Mouse (Mus musculus) kidney, postnatal 10 days (tissue): ENCODE results near the gene Gch1.
A peak's percentile ranks its signal among the peaks of the same experiment; 100 is the strongest.

Experiments
- DNase-seq: peaks from one replicate; pipeline ENCODE4 v3.0.0; 2021; ENCODE audit warnings: mixed read lengths

The Gch1 gene

DNA sequence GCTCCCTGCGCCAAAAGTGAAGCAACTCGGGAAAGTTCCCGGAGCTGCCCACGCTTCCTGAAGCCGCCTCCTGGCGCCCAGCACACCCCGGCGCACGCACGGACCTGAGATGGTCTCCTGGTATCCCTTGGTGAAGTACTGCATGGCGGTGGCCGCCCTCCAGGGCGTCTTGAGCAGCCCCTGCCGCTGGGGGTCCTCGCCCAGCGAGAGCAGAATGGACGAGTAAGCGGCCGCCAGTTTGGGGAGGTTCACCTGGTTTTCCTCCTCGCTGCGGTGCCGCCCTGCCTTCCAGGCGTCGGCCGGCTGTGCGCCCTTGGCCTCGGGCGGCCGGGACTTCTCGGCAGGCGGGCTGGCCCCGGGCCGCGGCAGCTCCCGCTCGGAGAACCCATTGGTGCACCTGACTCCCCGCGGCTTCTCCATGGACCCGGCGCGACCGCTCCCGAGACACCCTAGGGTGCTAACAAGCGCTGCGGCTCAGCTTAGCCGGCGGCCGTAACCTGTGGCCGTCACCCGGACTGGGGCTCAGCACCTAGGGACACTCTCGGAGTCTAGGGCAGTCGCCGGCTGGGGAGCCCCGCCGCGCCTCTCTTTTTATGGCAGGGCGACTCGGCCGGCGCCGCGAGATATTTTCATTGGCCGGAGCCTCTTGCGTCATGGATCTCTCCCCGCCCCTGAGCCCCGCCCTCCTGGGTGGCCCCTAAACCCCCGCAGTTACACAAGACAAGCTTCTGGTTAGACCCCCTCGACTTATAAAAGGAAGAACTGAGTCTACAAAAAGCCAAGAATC is at the start of gene Gch1:
TSS of gene Gch1 (minus strand) at position 566 of the 787 bp plus-strand sequence.
- peak; percentile 87 for DNase-seq

DNA sequence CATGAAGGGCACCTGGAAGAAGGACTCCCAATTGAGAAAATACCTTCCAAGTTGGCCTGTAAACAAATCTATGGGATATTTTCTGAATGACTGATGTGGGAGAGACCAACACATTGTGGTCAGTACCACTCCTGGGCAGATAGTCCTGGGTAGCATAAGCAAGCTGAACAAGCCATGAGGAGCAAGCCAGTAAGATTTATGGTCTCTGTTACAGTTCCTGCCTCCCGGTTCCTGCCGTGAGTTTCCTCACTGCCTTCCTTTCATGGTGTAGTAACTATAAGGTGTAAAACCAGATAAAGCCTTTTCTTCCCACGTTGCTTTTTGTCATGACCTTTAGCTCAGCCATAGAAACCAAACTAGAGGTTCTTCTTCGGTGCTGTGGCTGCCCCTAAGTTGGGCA is 48.1 kb upstream of the Gch1 start:
- no peak for DNase-seq

DNA sequence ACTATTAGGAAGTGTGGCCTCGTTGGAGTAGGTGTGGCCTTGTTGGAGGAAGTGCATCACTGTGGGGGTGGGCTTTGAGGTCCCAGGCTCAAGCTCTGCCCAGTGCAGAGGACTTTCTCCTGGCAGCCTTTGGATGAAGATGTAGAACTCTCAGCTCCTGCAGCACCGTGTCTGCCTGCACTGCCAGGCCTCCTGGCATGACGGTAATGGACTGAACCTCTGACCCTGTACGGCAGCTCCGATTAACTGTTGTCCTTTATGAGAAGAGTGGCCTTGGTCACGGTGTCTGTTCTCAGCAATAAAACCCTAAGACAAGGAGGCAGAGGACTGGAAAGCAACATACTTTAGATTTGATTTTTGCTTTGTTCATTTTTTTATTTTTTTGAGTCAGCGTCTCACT is 47.3 kb upstream of the Gch1 start:
- DNase-seq: no peak

DNA sequence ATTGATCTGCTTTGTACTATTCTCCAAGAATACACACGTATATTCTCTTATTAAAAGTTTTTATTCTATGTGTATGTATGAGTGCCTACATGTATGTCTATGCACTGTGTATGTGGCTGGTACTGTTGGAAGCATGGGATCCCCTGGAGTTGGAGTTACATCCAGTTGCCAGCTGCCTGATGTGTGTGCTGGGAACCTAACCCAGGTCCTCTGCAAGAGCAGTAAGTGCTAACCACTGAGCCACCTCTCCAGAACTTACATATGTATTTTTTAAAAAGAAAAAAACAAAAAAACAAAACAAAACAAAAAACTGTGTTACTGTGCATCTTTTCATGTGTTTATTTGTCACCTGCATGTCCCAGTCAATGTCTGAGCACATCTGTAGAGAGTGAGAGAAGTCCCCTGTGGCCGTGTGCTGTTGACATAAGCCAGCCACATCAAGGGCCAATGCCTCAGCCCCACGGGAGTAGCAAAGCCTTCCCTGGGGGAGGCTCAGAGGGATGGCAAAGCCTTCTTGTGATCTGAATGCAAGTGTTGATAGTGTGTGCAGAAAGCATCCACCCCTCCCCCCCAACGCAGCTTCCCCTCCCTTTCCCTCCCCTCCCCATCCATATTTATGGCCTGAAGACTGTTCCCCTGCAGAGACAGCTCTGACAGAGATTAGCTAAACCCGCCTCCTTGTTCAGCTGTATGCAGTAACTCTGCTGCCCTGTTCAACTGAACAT is 45.5 kb upstream of the Gch1 start:
- DNase-seq: no peak

DNA sequence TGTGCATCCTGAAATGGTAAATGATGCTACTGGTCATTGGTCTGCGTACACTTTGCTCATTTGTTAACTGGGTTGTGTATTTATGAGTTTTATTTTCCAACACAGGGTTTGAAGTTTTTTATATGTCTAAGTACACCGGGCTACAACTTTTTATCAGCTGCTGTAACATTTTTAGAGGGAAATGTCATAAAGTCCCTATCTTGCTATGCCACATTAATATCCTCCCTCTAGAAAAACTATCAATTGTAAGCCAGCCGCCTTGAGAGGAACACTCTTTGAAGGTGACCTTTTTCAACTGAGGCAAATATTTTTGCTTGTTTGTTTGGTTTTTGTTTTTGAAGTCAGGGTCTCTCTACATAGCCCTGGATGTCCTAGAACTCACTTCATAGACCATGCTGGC is 44.8 kb upstream of the Gch1 start:
- DNase-seq: no peak

DNA sequence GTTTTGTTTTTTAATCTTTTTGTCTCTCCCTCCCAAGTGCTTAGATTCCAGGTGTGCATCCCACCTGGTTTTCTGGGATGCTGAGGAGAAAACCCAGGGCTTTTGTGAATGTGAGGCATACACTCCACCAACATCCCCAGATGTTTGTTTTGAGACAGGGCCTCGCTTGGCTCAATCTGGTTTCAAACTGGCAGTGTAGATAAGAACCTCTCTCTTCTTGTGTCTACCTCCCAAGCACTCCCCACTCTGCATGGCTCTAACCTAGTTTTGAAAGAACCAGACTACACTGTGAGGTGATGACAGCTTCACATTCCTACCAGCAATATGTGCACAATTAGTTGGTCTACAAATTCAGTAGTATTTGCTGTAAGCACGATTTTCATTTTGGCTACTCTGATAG is 44.4 kb upstream of the Gch1 start:
- DNase-seq: no peak

DNA sequence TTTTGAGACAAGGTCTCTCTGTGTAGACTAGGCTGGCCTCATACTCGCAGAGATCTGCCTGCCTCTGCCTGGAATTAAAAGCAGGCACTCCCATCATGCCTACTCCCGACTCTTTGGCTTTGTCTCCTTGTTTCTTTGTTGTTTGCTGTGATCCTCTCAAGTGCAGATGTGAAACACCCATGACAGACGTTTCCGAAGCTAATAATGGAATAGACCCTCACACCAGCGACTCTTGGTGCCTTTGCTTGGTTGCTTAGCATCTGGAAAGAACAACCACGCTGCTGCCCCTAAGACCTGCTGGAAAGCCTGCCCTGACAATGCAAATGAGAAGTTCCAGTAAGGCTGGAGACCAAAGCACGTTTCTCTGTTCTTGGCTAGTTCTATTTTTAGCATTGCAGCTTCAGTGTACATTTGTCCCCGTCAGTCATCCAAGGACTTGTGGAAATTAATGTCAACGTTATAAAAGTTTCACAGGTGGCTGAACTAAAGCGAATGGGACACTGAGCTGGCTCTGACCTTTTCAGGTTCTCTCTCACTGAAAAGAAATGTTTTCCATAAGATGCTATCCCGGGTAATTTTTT is 40.7 kb upstream of the Gch1 start:
- no peak for DNase-seq

DNA sequence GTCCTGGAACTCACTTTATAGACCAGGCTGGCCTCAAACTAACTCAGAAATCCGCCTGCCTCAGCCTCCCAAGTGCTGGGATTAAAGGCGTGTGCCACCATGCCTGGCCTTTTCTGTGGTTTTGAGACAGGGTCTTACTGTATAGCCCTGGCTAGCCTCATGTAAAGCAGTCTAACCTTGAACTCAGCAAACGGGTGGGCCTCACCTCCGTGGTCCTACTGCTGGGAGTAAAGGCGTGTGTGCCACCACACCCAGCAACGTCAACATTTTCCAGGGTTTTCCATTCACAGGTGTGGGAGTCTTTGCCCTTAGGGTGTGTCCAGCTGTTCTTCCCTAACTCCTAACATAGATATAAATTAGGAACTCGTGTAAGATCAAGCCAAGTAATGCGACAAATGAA is 36.7 kb upstream of the Gch1 start:
- no peak for DNase-seq

DNA sequence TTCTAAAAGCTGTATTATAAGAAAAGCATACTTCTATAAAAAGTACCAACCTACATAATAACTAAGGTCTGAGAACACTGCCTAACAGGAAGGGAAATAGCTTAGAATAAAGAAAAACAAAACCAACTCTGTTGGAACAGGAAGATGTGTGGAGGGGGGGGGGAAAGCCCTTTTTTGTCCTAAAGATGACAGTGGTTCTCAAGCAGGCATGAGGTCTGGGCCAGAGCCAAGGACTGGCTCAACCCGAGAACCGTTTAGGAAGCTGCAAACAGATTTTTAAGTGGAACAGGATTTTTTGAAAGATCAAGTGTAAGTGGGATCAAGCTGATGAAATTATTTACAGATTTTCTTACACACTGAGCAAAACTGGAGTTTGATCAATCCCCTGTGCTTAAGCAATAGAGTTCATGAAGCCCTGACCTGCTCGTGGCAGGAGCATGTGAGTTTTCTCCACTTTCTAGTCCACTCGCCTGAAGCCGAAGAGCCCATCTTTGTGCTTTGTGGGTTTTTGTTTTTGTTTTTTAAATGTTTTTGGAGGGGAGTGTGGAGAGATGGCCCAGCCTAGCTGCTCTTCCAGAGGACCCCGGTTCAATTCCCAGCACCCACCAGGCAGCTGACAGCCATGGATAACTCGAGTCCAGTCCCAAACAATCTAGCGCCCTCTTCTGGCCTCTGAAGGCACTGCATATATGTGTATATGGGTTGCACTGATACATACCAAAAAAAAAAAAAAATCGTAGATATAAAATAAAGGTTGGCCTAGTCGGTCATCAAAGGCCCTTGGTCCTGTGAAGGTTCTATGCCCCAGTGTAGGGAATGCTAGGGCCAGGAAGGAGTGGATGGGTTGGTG is 35.5 kb upstream of the Gch1 start:
- peak; percentile 33 for DNase-seq

DNA sequence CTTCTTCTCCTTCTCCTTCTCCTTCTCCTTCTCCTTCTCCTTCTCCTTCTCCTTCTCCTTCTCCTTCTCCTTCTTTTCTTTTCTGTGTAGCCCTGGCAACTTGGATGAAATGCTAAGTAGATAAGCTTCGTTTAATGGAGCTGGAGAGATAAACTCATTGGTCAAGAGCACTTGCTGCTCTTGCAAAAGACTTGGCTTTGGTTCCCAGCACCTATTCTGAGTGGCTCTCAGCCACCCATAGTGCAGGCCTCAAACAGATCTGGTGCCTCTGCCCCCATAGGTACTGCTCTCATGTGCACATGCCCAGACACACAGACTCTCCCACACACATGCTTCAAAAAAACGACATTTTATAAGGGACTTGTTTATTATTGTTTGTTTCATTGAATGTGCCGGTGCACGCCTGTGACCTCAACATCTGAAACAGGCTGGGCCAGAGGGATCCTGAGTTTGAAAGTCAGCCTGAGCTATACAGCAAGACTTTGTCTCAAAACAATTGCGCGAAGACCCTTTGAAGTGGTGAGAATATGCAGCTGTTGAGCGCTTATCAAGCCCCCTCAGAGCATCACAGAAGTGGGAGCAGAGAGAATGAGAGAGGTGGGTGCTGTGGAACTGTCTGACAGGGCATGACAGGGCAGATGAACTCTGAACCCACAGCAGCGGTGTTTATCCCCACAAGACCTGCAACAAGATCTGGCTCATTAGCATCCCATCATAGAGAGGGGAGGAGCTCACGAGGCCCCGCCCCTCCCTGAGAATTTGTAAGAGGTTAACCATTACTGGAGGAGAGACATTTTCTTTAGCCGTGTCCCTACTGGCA is 33.6 kb upstream of the Gch1 start:
- DNase-seq: no peak

DNA sequence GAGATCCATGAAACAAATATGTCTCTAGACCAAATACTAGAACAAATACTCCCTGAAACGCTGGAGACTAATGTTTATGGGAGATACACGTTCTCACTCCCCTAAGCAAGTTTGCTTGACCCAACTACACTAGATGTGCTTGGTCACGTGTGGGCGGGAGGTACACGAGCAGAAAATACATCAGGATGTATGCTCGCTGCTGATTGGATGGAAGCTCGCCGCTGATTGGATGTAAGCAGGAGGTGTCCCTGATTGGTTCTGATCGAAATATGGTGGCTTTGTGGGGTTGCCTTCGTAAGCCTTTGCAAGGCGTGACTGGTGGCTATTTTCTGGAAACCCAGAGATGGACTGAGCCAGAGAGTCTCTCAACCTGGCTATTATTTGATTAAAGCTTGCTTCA is 32.4 kb upstream of the Gch1 start:
- no peak for DNase-seq

DNA sequence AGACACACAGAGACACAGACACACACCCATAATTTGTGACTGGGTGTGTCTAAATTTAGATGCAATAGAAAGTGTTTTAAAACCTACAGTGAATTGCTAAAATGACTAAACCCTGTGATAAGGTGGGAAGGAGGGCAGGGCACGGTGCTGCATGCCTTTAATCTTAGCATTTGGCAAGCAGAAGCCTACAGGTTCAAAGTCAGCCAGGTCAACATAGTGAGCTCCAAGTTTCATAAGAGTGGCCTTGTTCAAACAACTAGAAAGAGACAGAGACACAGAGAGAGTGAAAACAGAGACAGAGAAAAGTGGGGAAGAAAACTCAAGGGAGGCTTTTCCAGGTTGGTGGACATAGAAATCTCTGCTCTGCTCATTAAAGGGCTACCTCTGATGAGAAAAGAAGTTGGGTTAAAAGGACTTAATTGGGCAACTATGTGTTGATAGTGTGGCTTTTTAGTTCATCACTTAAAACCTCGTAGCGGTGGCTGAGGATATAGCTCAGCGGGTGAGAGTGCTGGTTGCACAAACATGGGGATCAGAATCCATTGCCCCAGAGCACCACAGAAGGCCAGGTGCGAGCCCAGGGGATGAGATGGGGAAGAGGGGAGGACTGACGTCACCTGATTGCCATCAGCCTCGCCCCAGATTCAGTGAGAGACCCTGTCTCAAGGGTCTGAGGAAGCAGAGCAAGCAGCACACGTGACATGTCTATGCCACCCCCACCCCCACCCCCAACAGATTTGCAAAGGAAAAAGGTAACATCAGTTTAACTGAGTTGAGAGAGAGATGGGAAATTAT is 31.2 kb upstream of the Gch1 start:
- no peak for DNase-seq

DNA sequence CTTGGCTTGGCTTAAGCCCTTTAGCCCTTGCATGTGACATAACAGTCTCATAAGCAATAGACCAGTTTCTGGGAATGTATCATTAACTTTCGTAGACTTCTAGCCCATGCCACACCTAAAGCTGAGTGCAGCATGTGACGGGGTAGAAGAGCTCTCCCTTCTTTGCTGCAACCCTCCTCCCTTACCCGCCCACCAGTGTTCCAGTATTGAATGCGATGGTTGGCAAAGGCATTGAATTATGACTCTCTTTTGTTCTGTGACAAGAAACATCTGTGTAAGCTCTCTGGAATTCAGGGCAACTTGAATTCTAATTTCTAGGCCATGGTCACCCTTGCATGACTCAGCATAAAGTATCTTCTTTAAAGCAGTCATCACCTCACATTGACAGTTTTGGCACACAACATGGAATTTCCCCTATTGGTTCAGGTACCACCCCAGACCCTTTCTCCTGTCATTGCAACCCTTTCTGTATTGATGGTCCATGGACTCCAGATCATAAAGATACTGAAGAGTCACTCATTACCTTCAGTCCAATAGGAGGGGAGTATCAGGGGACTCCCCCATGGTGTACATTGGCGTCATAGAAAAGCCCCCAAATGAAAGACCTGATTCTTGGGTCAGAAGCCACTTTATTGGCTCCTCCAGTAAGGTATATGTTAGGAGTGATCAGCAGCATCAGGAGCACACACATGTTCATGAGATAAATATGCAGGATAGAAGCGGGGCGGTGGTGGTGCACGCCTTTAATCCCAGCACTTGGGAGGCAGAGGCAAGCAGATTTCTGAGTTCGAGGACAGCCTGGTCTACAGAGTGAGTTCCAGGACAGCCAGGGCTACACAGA is 29.8 kb upstream of the Gch1 start:
- DNase-seq: no peak

DNA sequence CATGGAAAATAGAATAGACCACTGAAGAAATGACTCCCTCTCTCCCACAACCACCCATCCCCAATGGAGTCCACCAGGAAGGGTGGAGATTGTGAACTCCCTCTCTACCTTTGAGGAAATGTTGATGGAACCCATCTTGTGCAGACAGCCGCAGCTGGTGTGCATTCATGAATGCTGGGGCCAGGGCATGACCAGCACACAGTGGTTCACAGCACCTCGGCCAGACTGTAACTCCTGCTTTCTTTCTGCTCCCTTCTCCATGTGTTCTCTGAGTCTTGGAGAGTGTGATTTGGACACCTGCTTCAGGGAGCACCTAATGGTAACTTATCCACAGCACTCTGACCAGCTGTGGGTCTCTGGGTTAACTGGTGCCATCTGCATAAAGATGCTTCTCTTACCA is 27.3 kb upstream of the Gch1 start:
- no peak for DNase-seq

DNA sequence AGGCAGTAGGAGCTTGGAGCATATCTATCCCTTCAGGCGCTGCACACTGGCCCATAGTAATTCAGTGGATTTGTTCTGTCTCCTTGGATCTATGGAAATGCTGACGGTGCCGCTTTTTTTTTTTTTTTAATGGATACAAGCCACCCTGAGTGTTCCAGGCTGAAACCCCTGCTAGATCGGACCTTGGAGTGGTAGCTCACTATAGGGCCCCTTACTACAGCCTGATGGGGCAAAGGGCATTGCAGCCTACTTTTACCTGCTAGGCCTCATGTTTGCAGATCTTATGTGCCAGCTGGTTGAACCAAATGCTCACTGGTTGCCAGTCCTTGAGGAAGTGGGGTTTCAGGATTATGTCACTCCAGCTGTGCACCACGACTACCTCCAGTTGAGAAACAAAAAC is 25.2 kb upstream of the Gch1 start:
- no peak for DNase-seq

DNA sequence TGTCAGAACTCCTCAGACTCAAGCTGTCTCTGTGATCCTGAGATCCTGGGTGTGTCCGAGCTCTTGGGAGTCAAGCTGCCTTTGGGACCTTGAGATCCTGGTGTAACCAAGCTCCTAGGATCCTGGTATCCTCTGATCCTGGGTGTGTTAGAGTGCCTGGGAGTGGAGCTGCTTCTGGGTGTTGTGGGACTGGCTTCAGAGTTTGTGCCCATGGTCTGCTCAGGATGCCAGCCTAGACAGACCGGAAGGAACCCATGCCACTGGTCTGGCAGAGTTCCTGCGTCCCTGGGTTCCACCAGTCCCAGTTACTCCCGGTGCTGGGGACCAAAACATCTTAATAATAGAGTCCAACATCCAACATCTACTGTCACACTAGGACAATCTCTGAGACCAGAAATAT is 24.1 kb upstream of the Gch1 start:
- DNase-seq: no peak

DNA sequence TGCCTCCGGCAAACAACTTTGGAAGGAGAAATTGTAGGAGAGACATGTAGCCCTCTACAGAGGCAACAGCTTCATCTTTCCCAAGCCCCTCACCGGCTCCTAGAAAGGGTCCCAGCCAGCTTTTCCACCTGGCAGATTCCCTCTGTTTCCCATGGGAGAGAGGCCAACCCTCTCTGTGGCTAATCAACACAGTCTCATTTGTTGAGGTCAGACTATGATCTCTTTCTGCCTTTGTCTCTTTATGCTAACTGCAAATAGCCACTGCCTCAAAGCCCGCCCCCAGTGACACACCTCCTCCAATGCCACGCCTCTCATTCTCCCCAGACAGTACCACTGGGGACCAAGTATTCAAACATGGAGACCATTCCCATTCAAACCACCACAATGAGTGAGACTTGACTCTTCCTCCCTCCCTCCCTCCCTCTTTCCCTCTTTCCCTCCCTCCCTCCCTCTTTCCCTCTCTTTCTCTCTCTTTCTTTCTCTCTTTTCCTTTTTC is 20.5 kb upstream of the Gch1 start:
- DNase-seq: no peak

DNA sequence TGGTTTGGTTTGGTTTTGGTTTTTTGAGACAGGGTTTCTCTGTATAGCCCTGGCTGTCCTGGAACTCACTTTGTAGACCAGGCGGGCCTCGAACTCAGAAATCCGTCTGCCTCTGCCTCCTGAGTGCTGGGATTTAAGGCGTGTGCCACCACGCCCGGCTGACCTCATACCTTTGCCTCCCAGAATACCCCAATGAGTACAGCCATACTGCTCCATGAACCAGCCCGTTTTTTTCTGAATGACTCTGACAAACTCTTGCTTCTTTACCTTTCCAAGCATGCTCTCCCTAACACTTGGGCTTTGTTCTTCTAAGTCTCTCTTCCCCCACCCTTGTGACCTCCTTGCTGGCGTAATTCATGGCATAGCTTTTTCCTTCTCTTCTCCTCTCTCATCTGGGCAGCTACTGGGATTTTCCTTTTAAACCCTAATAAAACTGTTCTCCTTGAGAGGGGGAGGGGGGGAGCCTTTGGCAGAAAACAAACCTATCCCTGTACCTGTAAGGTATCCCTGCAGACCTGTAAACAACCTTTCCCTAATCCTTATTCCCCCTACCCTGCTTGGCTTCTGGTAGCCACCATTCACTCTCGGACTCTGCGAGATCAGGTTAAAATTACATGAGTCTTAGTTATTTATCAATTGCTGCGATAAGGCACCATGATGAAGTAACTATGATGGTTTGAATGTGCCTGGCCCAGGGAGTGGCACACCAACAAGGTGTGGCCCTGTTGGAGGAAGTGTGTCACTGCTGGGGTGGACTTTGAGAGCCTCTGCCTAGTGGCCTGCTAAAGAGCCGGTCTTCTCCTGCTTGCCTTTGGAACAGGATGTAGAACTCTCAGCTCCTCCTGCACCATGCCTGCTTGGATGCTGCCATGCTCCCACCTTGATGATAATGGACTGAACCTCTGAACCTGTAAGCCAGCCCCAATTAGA is 19.6 kb upstream of the Gch1 start:
- no peak for DNase-seq

DNA sequence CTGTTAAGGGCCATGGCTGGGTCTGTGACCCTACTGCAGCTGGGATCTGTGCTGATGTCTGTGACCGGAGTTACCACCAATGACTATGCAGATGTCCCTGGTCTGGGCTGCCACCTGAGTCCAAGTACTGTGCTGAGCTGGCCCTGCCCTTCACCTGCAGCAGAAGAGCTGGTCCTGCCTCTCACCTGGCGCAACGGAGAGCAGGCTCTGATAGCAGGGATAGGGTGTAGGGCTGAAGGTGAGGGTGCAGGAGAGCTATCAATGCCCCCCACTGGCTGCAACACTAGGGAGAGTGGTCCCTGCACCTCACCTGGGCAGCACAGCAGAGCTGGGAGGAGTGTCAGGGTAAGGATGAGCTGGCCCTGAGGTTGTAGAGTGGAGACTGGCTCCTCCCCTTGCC is 17.4 kb upstream of the Gch1 start:
- DNase-seq: no peak
